Mouse (Mus musculus): ENCODE results near the gene Rb1. TPM values are rescaled to one million over a fixed set of nuclear protein-coding genes. Genes with fewer than 3 reads are reported as not detected.

The Rb1 gene
- 12.5 and 14.3 TPM in 2 replicates for polyA plus RNA-seq (2015; fragmentation: Nextera tagmentation; extraction: Ambion mirVana)

GRCm38 (mm10) chr14:73325456-73326381, at the start of gene Rb1:
TSS of gene Rb1 (minus strand) at chr14:73325822.
- WGBS: under 1% methylated on average over 91 of the region's 135 CpGs
- peak within 1 kb of the TSS; percentile 95 for H3K9ac ChIP-seq
- peak; percentile 85 for ATAC-seq (ENCODE audit: extremely low read depth, insufficient number of reproducible peaks, low FRiP score, low TSS enrichment)

GRCm38 (mm10) chr14:73374315-73374890, 48.8 kb upstream of the Rb1 start:
- H3K9ac ChIP-seq: no peak overlapping the region
- H3K4me1 ChIP-seq: peaks cover 75% of the 10 kb centered on the region
- no peak overlapping the region for H3K27ac ChIP-seq (replicated peaks)
- H3K36me3 ChIP-seq: peaks cover 64% of the 10 kb centered on the region
- no peak overlapping the region for H3K4me3 ChIP-seq
- ATAC-seq (ENCODE audit: extremely low read depth, insufficient number of reproducible peaks, low FRiP score, low TSS enrichment): no peak
- H3K27me3 ChIP-seq (replicated peaks): no peaks in the 10 kb centered on the region
- 65% methylated on average over 11 of the region's 11 CpGs for WGBS
- no peaks in the 10 kb centered on the region for H3K9me3 ChIP-seq
- H3K4me2 ChIP-seq: no peak overlapping the region

More at GRCm38 (mm10) chr14:73325456-73326381, at the start of gene Rb1:
- Histone ChIP-seq H3K36me3 (no peaks in the 10 kb centered on the region), H3K27me3 (replicated peaks) (no peaks in the 10 kb centered on the region), H3K9me3 (no peaks in the 10 kb centered on the region), H3K4me1 (peaks cover 15% of the 10 kb centered on the region), H3K4me3 (peak within 1 kb of the TSS; percentile 90), H3K27ac (replicated peaks) (peak within 1 kb of the TSS; percentile 90), H3K4me2 (peak within 1 kb of the TSS; percentile 91)

GRCm38 (mm10) chr14:73373606-73374005, 48.0 kb upstream of the Rb1 start:
- 63% methylated on average over 8 of the region's 8 CpGs for WGBS
- H3K9me3 ChIP-seq: no peaks in the 10 kb centered on the region
- H3K4me3 ChIP-seq: no peak overlapping the region
- H3K4me1 ChIP-seq: peaks cover 75% of the 10 kb centered on the region
- no peak for ATAC-seq (ENCODE audit: extremely low read depth, insufficient number of reproducible peaks, low FRiP score, low TSS enrichment)
- H3K36me3 ChIP-seq: peaks cover 63% of the 10 kb centered on the region
- H3K27me3 ChIP-seq (replicated peaks): no peaks in the 10 kb centered on the region
- H3K9ac ChIP-seq: no peak overlapping the region
- no peak overlapping the region for H3K4me2 ChIP-seq
- no peak overlapping the region for H3K27ac ChIP-seq (replicated peaks)

GRCm38 (mm10) chr14:73372990-73373389, 47.4 kb upstream of the Rb1 start:
- H3K27me3 ChIP-seq (replicated peaks): no peaks in the 10 kb centered on the region
- H3K9me3 ChIP-seq: no peaks in the 10 kb centered on the region
- no peak overlapping the region for H3K27ac ChIP-seq (replicated peaks)
- ATAC-seq (ENCODE audit: extremely low read depth, insufficient number of reproducible peaks, low FRiP score, low TSS enrichment): no peak
- peaks cover 74% of the 10 kb centered on the region for H3K4me1 ChIP-seq
- H3K4me2 ChIP-seq: no peak overlapping the region
- H3K36me3 ChIP-seq: peaks cover 63% of the 10 kb centered on the region
- no peak overlapping the region for H3K4me3 ChIP-seq
- 87% methylated on average over 4 of the region's 4 CpGs for WGBS
- no peak overlapping the region for H3K9ac ChIP-seq

GRCm38 (mm10) chr14:73371577-73371976, 46.0 kb upstream of the Rb1 start:
- Histone ChIP-seq H3K4me3 (no peak overlapping the region), H3K27ac (replicated peaks) (no peak overlapping the region), H3K9me3 (no peaks in the 10 kb centered on the region), H3K36me3 (peaks cover 64% of the 10 kb centered on the region), H3K4me1 (peaks cover 61% of the 10 kb centered on the region), H3K9ac (no peak overlapping the region), H3K27me3 (replicated peaks) (no peaks in the 10 kb centered on the region), H3K4me2 (no peak overlapping the region)
- no peak for ATAC-seq (ENCODE audit: extremely low read depth, insufficient number of reproducible peaks, low FRiP score, low TSS enrichment)
- whole genome bisulfite sequencing: 77% methylated on average over 4 of the region's 4 CpGs

- Histone ChIP-seq H3K9ac (no peak overlapping the region), H3K27me3 (replicated peaks) (no peaks in the 10 kb centered on the region), H3K27ac (replicated peaks) (no peak overlapping the region), H3K4me3 (no peak overlapping the region), H3K4me2 (no peak overlapping the region), H3K9me3 (no peaks in the 10 kb centered on the region), H3K36me3 (peaks cover 71% of the 10 kb centered on the region), H3K4me1 (peaks cover 56% of the 10 kb centered on the region)
- 78% methylated on average over 23 of the region's 23 CpGs for WGBS
- ATAC-seq (ENCODE audit: extremely low read depth, insufficient number of reproducible peaks, low FRiP score, low TSS enrichment): no peak
These were observed 45.2 kb upstream of the Rb1 start for GRCm38 (mm10) chr14:73370695-73371372.

GRCm38 (mm10) chr14:73370078-73370670, 44.6 kb upstream of the Rb1 start:
- peaks cover 73% of the 10 kb centered on the region for H3K36me3 ChIP-seq
- H3K9ac ChIP-seq: no peak overlapping the region
- no peak overlapping the region for H3K4me2 ChIP-seq
- H3K4me1 ChIP-seq: peaks cover 50% of the 10 kb centered on the region
- H3K9me3 ChIP-seq: no peaks in the 10 kb centered on the region
- ATAC-seq (ENCODE audit: extremely low read depth, insufficient number of reproducible peaks, low FRiP score, low TSS enrichment): no peak
- H3K27me3 ChIP-seq (replicated peaks): no peaks in the 10 kb centered on the region
- WGBS: 58% methylated on average over 11 of the region's 11 CpGs
- no peak overlapping the region for H3K4me3 ChIP-seq
- no peak overlapping the region for H3K27ac ChIP-seq (replicated peaks)

GRCm38 (mm10) chr14:73369634-73370033, 44.0 kb upstream of the Rb1 start:
- ATAC-seq (ENCODE audit: extremely low read depth, insufficient number of reproducible peaks, low FRiP score, low TSS enrichment): no peak
- Histone ChIP-seq H3K36me3 (peaks cover 79% of the 10 kb centered on the region), H3K4me1 (peaks cover 45% of the 10 kb centered on the region), H3K4me3 (no peak overlapping the region), H3K27ac (replicated peaks) (no peak overlapping the region), H3K9me3 (no peaks in the 10 kb centered on the region), H3K27me3 (replicated peaks) (no peaks in the 10 kb centered on the region), H3K9ac (no peak overlapping the region), H3K4me2 (no peak overlapping the region)
- WGBS: 75% methylated on average over 4 of the region's 4 CpGs

GRCm38 (mm10) chr14:73368966-73369365, 43.3 kb upstream of the Rb1 start:
- H3K9ac ChIP-seq: no peak overlapping the region
- peaks cover 38% of the 10 kb centered on the region for H3K4me1 ChIP-seq
- no peak overlapping the region for H3K4me3 ChIP-seq
- ATAC-seq (ENCODE audit: extremely low read depth, insufficient number of reproducible peaks, low FRiP score, low TSS enrichment): no peak
- H3K27ac ChIP-seq (replicated peaks): no peak overlapping the region
- no peaks in the 10 kb centered on the region for H3K27me3 ChIP-seq (replicated peaks)
- 90% methylated on average over 13 of the region's 13 CpGs for WGBS
- no peaks in the 10 kb centered on the region for H3K9me3 ChIP-seq
- H3K4me2 ChIP-seq: no peak overlapping the region
- peaks cover 82% of the 10 kb centered on the region for H3K36me3 ChIP-seq

- no peak overlapping the region for H3K4me3 ChIP-seq
- no peak for ATAC-seq (ENCODE audit: extremely low read depth, insufficient number of reproducible peaks, low FRiP score, low TSS enrichment)
- H3K36me3 ChIP-seq: peaks cover 85% of the 10 kb centered on the region
- H3K4me1 ChIP-seq: peaks cover 34% of the 10 kb centered on the region
- 87% methylated on average over 13 of the region's 13 CpGs for WGBS
- H3K27ac ChIP-seq (replicated peaks): no peak overlapping the region
- H3K9me3 ChIP-seq: no peaks in the 10 kb centered on the region
- no peaks in the 10 kb centered on the region for H3K27me3 ChIP-seq (replicated peaks)
- H3K9ac ChIP-seq: no peak overlapping the region
- H3K4me2 ChIP-seq: no peak overlapping the region
These were observed 42.6 kb upstream of the Rb1 start for GRCm38 (mm10) chr14:73368221-73368620.

- no peak for ATAC-seq (ENCODE audit: extremely low read depth, insufficient number of reproducible peaks, low FRiP score, low TSS enrichment)
- Histone ChIP-seq H3K9me3 (no peaks in the 10 kb centered on the region), H3K4me1 (peaks cover 18% of the 10 kb centered on the region), H3K27ac (replicated peaks) (no peak overlapping the region), H3K4me3 (no peak overlapping the region), H3K36me3 (peaks cover 97% of the 10 kb centered on the region), H3K9ac (no peak overlapping the region), H3K27me3 (replicated peaks) (no peaks in the 10 kb centered on the region), H3K4me2 (no peak overlapping the region)
- WGBS: 85% methylated on average over 11 of the region's 11 CpGs
These were observed 40.7 kb upstream of the Rb1 start for GRCm38 (mm10) chr14:73366278-73366677.
